Mouse (Mus musculus): ENCODE measurements around the gene Kcnq1. TPM values are rescaled to one million over a fixed set of nuclear protein-coding genes. Genes with fewer than 3 reads are reported as not detected.

The Kcnq1 gene
- polyA plus RNA-seq, 1 experiment from 2014 or later, result 1.1 TPM

- Histone ChIP-seq H3K36me3 (ENCODE audit: control insufficient read depth, insufficient read depth, low read length) (no peaks in the 10 kb centered on the region), H3K27ac (ENCODE audit: low read depth, low read length) (no peak overlapping the region), H3K4me3 (ENCODE audit: low read depth, low read length) (no peak overlapping the region), H3K9me3 (ENCODE audit: control insufficient read depth, low read length) (no peaks in the 10 kb centered on the region), H3K4me2 (no peak overlapping the region), H3K4me1 (ENCODE audit: control insufficient read depth, insufficient read depth, low read length) (no peaks in the 10 kb centered on the region), H3K9ac (ENCODE audit: low read length) (no peak overlapping the region), H3K27me3 (ENCODE audit: control insufficient read depth, insufficient read depth, low read length) (no peaks in the 10 kb centered on the region)
- ATAC-seq (ENCODE audit: low FRiP score) (no peak), DNase-seq (ENCODE audit: low spot score, missing footprints) (no peak)
- WGBS, result 69% methylated on average over 7 of the region's 7 CpGs
Measured at GRCm38 (mm10) chr7:143368267-143368643, 262.1 kb downstream of the Kcnq1 start.

- Histone ChIP-seq H3K9ac (ENCODE audit: low read length) (no peak overlapping the region), H3K27ac (ENCODE audit: low read depth, low read length) (no peak overlapping the region), H3K4me2 (no peak overlapping the region), H3K36me3 (ENCODE audit: control insufficient read depth, insufficient read depth, low read length) (no peaks in the 10 kb centered on the region), H3K9me3 (ENCODE audit: control insufficient read depth, low read length) (no peaks in the 10 kb centered on the region), H3K4me1 (ENCODE audit: control insufficient read depth, insufficient read depth, low read length) (no peaks in the 10 kb centered on the region), H3K4me3 (ENCODE audit: low read depth, low read length) (no peak overlapping the region), H3K27me3 (ENCODE audit: control insufficient read depth, insufficient read depth, low read length) (no peaks in the 10 kb centered on the region)
- ATAC-seq (ENCODE audit: low FRiP score), result no peak
- 83% methylated on average over 2 of the region's 2 CpGs for WGBS
- peak; percentile 39 for DNase-seq (ENCODE audit: low spot score, missing footprints)
Measured at GRCm38 (mm10) chr7:143371336-143371735, 265.2 kb downstream of the Kcnq1 start.

- H3K9me3 ChIP-seq (ENCODE audit: control insufficient read depth, low read length), result no peaks in the 10 kb centered on the region
- no peak overlapping the region for H3K9ac ChIP-seq (ENCODE audit: low read length)
- H3K27ac ChIP-seq (ENCODE audit: low read depth, low read length), result no peak overlapping the region
- H3K4me2 ChIP-seq, result no peak overlapping the region
- no peaks in the 10 kb centered on the region for H3K4me1 ChIP-seq (ENCODE audit: control insufficient read depth, insufficient read depth, low read length)
- no peaks in the 10 kb centered on the region for H3K27me3 ChIP-seq (ENCODE audit: control insufficient read depth, insufficient read depth, low read length)
- H3K4me3 ChIP-seq (ENCODE audit: low read depth, low read length), result no peak overlapping the region
- no peak for ATAC-seq (ENCODE audit: low FRiP score)
- DNase-seq (ENCODE audit: low spot score, missing footprints), result peak; percentile 73
- no peaks in the 10 kb centered on the region for H3K36me3 ChIP-seq (ENCODE audit: control insufficient read depth, insufficient read depth, low read length)
- 83% methylated on average over 3 of the region's 3 CpGs for WGBS
Measured at GRCm38 (mm10) chr7:143373265-143373664, 267.1 kb downstream of the Kcnq1 start.

- no peak overlapping the region for H3K27ac ChIP-seq (ENCODE audit: low read depth, low read length)
- no peak overlapping the region for H3K4me3 ChIP-seq (ENCODE audit: low read depth, low read length)
- no peaks in the 10 kb centered on the region for H3K27me3 ChIP-seq (ENCODE audit: control insufficient read depth, insufficient read depth, low read length)
- WGBS, result 86% methylated on average over 16 of the region's 16 CpGs
- ATAC-seq (ENCODE audit: low FRiP score), result no peak
- no peaks in the 10 kb centered on the region for H3K4me1 ChIP-seq (ENCODE audit: control insufficient read depth, insufficient read depth, low read length)
- no peak overlapping the region for H3K4me2 ChIP-seq
- H3K36me3 ChIP-seq (ENCODE audit: control insufficient read depth, insufficient read depth, low read length), result no peaks in the 10 kb centered on the region
- H3K9ac ChIP-seq (ENCODE audit: low read length), result no peak overlapping the region
- no peak for DNase-seq (ENCODE audit: low spot score, missing footprints)
- no peaks in the 10 kb centered on the region for H3K9me3 ChIP-seq (ENCODE audit: control insufficient read depth, low read length)
Measured at GRCm38 (mm10) chr7:143375945-143376344, 269.8 kb downstream of the Kcnq1 start.

- no peaks in the 10 kb centered on the region for H3K27me3 ChIP-seq (ENCODE audit: control insufficient read depth, insufficient read depth, low read length)
- H3K9ac ChIP-seq (ENCODE audit: low read length), result no peak overlapping the region
- H3K4me3 ChIP-seq (ENCODE audit: low read depth, low read length), result no peak overlapping the region
- no peaks in the 10 kb centered on the region for H3K36me3 ChIP-seq (ENCODE audit: control insufficient read depth, insufficient read depth, low read length)
- ATAC-seq (ENCODE audit: low FRiP score) (no peak), DNase-seq (ENCODE audit: low spot score, missing footprints) (no peak)
- H3K4me2 ChIP-seq, result no peak overlapping the region
- 80% methylated on average over 20 of the region's 20 CpGs for WGBS
- H3K9me3 ChIP-seq (ENCODE audit: control insufficient read depth, low read length), result no peaks in the 10 kb centered on the region
- no peaks in the 10 kb centered on the region for H3K4me1 ChIP-seq (ENCODE audit: control insufficient read depth, insufficient read depth, low read length)
- H3K27ac ChIP-seq (ENCODE audit: low read depth, low read length), result no peak overlapping the region
Measured at GRCm38 (mm10) chr7:143380466-143381073, 274.4 kb downstream of the Kcnq1 start.

- H3K4me3 ChIP-seq (ENCODE audit: low read depth, low read length), result no peak overlapping the region
- no peaks in the 10 kb centered on the region for H3K36me3 ChIP-seq (ENCODE audit: control insufficient read depth, insufficient read depth, low read length)
- H3K9me3 ChIP-seq (ENCODE audit: control insufficient read depth, low read length), result no peaks in the 10 kb centered on the region
- no peaks in the 10 kb centered on the region for H3K27me3 ChIP-seq (ENCODE audit: control insufficient read depth, insufficient read depth, low read length)
- no peak overlapping the region for H3K4me2 ChIP-seq
- 7% methylated on average over 1 of the region's 1 CpGs for WGBS
- no peak overlapping the region for H3K27ac ChIP-seq (ENCODE audit: low read depth, low read length)
- no peak for DNase-seq (ENCODE audit: low spot score, missing footprints)
- ATAC-seq (ENCODE audit: low FRiP score), result no peak
- H3K4me1 ChIP-seq (ENCODE audit: control insufficient read depth, insufficient read depth, low read length), result peaks cover 6% of the 10 kb centered on the region
- H3K9ac ChIP-seq (ENCODE audit: low read length), result peak overlapping the region; percentile 16; the same call in 1 of the 2 replicates
Measured at GRCm38 (mm10) chr7:143386632-143387031, 280.5 kb downstream of the Kcnq1 start.

- 80% methylated on average over 27 of the region's 27 CpGs for WGBS
- Histone ChIP-seq H3K9ac (ENCODE audit: low read length) (no peak overlapping the region), H3K9me3 (ENCODE audit: control insufficient read depth, low read length) (no peaks in the 10 kb centered on the region), H3K36me3 (ENCODE audit: control insufficient read depth, insufficient read depth, low read length) (no peaks in the 10 kb centered on the region), H3K27me3 (ENCODE audit: control insufficient read depth, insufficient read depth, low read length) (no peaks in the 10 kb centered on the region), H3K27ac (ENCODE audit: low read depth, low read length) (no peak overlapping the region), H3K4me1 (ENCODE audit: control insufficient read depth, insufficient read depth, low read length) (peaks cover 6% of the 10 kb centered on the region), H3K4me3 (ENCODE audit: low read depth, low read length) (no peak overlapping the region), H3K4me2 (no peak overlapping the region)
- DNase-seq (ENCODE audit: low spot score, missing footprints) (no peak), ATAC-seq (ENCODE audit: low FRiP score) (peak; percentile 69)
Measured at GRCm38 (mm10) chr7:143388783-143389695, 282.9 kb downstream of the Kcnq1 start.

- H3K4me2 ChIP-seq, result no peak overlapping the region
- H3K27ac ChIP-seq (ENCODE audit: low read depth, low read length), result no peak overlapping the region
- no peaks in the 10 kb centered on the region for H3K36me3 ChIP-seq (ENCODE audit: control insufficient read depth, insufficient read depth, low read length)
- ATAC-seq (ENCODE audit: low FRiP score), result no peak
- 93% methylated on average over 2 of the region's 2 CpGs for WGBS
- H3K9ac ChIP-seq (ENCODE audit: low read length), result no peak overlapping the region
- DNase-seq (ENCODE audit: low spot score, missing footprints), result no peak
- H3K4me1 ChIP-seq (ENCODE audit: control insufficient read depth, insufficient read depth, low read length), result peaks cover 6% of the 10 kb centered on the region
- H3K9me3 ChIP-seq (ENCODE audit: control insufficient read depth, low read length), result no peaks in the 10 kb centered on the region
- H3K4me3 ChIP-seq (ENCODE audit: low read depth, low read length), result no peak overlapping the region
- no peaks in the 10 kb centered on the region for H3K27me3 ChIP-seq (ENCODE audit: control insufficient read depth, insufficient read depth, low read length)
Measured at GRCm38 (mm10) chr7:143389860-143390259, 283.7 kb downstream of the Kcnq1 start.

GRCm38 (mm10) chr7:143390277-143390948, 284.3 kb downstream of the Kcnq1 start:
- WGBS, result 89% methylated on average over 12 of the region's 12 CpGs
- Histone ChIP-seq H3K27me3 (ENCODE audit: control insufficient read depth, insufficient read depth, low read length) (no peaks in the 10 kb centered on the region), H3K36me3 (ENCODE audit: control insufficient read depth, insufficient read depth, low read length) (no peaks in the 10 kb centered on the region), H3K9me3 (ENCODE audit: control insufficient read depth, low read length) (no peaks in the 10 kb centered on the region), H3K9ac (ENCODE audit: low read length) (no peak overlapping the region), H3K4me1 (ENCODE audit: control insufficient read depth, insufficient read depth, low read length) (peaks cover 6% of the 10 kb centered on the region), H3K4me2 (no peak overlapping the region), H3K27ac (ENCODE audit: low read depth, low read length) (no peak overlapping the region), H3K4me3 (ENCODE audit: low read depth, low read length) (no peak overlapping the region)
- DNase-seq (ENCODE audit: low spot score, missing footprints), result no peak
- no peak for ATAC-seq (ENCODE audit: low FRiP score)

All from midbrain, embryonic 11.5 days (tissue).